Mouse (Mus musculus) liver, embryonic 13.5 days (tissue): ENCODE measurements around the gene Car10. TPM values are rescaled to one million over a fixed set of nuclear protein-coding genes. Genes with fewer than 3 reads are reported as not detected.

ENCODE experiments used
- ATAC-seq: fragments of 200-750 bp; cut with Nextera tagmentation; 2 replicates; pipeline ENCODE4 v1.8.0; 2017; ENCODE audit warnings: low read depth, mild to moderate bottlenecking, moderate number of reproducible peaks, moderate library complexity
- DNase-seq: peaks from one replicate; pipeline ENCODE4 v3.0.0; 2022
- H3K27ac ChIP-seq: fragments of 300-500 bp; sonication (generic); 2 replicates; pipeline ENCODE4 v1.5.1; 2015; ENCODE audit warnings: moderate library complexity, mild to moderate bottlenecking, inconsistent platforms
- H3K27me3 ChIP-seq: fragments of 300-500 bp; sonication (generic); 2 replicates; pipeline ENCODE4 v1.6.1; 2015; ENCODE audit warnings: mild to moderate bottlenecking, inconsistent platforms
- H3K36me3 ChIP-seq: fragments of 300-500 bp; sonication (generic); 2 replicates; pipeline ENCODE4 v1.6.1; 2015; ENCODE audit warnings: mild to moderate bottlenecking, inconsistent platforms
- H3K4me1 ChIP-seq: fragments of 300-500 bp; sonication (generic); replicated peaks from 2 replicates; pipeline ENCODE4 v1.6.1; 2015; ENCODE audit warnings: inconsistent platforms
- H3K4me2 ChIP-seq: fragments of 300-500 bp; sonication (generic); 2 replicates; pipeline ENCODE4 v1.6.1; 2015; ENCODE audit warnings: inconsistent platforms, mild to moderate bottlenecking, moderate library complexity
- H3K4me3 ChIP-seq: fragments of 300-500 bp; sonication (generic); replicated peaks from 2 replicates; pipeline ENCODE4 v1.5.1; 2015; ENCODE audit warnings: mild to moderate bottlenecking, inconsistent platforms
- H3K9ac ChIP-seq: fragments of 300-500 bp; sonication (generic); 2 replicates; pipeline ENCODE4 v1.6.1; 2015; ENCODE audit warnings: mild to moderate bottlenecking, inconsistent platforms
- H3K9me3 ChIP-seq: fragments of 300-500 bp; sonication (generic); replicated peaks from 2 replicates; pipeline ENCODE4 v1.6.1; 2016; ENCODE audit warnings: inconsistent platforms
- WGBS: fragments of 180-500 bp; shearing (Covaris S2); methylation state at CpG from one replicate; pipeline ENCODE4 v1.1.7; 2015; ENCODE audit not compliant: insufficient replicate concordance; 5-methylcytosine and 5-hydroxymethylcytosine counted together
- polyA plus RNA-seq: library from polyadenylated mRNA; unstranded; fragments of >200 nt; fragmentation: Nextera tagmentation; extraction: Ambion mirVana; gene quantifications from 2 replicates; pipeline ENCODE4 v1.2.1, GENCODE M21; 2015

The Car10 gene
- polyA plus RNA-seq, 1 experiment from 2014 or later, result not detected

DNA sequence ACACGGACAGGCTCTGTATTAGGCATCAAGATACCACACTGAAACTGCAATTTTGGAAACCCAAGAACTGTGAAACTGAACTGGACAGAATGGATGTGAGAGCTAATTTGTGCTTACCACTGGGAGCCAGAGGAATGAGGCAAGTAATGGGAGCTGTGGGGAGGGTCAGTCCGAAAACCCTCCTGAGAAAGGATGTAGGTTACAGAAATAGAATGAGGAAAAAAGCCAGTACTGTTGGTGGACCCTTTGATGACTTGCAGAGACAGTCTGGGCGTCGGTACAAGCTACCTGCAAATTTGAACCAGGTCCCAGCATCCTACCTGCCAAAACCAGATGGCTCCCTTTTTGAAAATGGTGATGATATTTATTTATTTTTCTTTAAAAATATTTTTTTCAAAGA is 545.2 kb downstream of the Car10 start:
- WGBS, result 57% methylated on average over 4 of the region's 4 CpGs
- H3K9me3 ChIP-seq, result no peaks in the 10 kb centered on the region; the same call in 1 of the 2 replicates
- no peaks in the 10 kb centered on the region for H3K4me1 ChIP-seq
- no peak overlapping the region for H3K4me3 ChIP-seq
- H3K27ac ChIP-seq, result no peak overlapping the region
- no peak for ATAC-seq
- H3K9ac ChIP-seq, result no peak overlapping the region
- no peak for DNase-seq
- no peaks in the 10 kb centered on the region for H3K27me3 ChIP-seq
- H3K4me2 ChIP-seq, result no peak overlapping the region
- no peaks in the 10 kb centered on the region for H3K36me3 ChIP-seq

DNA sequence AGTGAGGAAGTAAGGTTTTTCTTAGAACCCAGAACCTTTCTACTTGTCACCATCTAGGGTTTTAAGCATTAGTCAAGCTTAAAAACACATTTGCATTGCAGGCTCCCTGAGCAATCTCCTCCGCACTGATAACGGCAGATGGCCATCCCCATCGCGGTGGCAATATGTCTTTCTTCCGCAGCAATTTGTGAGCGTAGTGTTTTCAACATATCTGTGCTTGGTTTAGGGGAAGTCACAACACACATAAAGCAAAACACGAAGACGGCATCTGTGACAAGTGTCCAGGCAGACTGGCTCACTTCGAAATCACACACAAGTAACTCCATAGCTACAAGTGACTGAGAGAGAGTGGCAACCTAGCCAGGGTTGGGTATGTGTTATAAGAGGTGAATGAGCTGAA is 545.6 kb downstream of the Car10 start:
- 79% methylated on average over 9 of the region's 9 CpGs for WGBS
- Histone ChIP-seq H3K4me1 (no peaks in the 10 kb centered on the region), H3K9me3 (peaks cover 2% of the 10 kb centered on the region; the same call in 1 of the 2 replicates), H3K27me3 (no peaks in the 10 kb centered on the region), H3K9ac (no peak overlapping the region), H3K4me3 (no peak overlapping the region), H3K36me3 (no peaks in the 10 kb centered on the region), H3K4me2 (no peak overlapping the region), H3K27ac (no peak overlapping the region)
- no peak for ATAC-seq
- DNase-seq, result no peak

DNA sequence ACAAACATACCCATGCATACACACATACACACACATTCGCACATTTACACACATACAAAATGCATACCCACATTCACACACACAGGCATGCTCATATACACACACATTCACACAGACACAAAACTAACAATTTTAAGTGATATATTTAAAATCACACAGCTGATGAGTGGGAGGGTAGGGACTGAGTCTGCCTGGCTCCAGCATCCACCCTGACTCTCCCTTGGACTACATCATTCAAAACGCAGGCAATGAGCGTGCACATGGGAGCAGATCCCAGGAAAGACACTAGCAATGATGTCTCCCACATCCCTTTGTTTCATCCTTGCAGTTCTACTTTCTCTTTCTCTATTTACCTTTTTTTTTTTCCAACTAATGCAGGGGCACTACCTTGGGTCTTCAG is 548.4 kb downstream of the Car10 start:
- WGBS, result 73% methylated on average over 3 of the region's 3 CpGs
- Histone ChIP-seq H3K4me1 (no peaks in the 10 kb centered on the region), H3K36me3 (no peaks in the 10 kb centered on the region), H3K27me3 (no peaks in the 10 kb centered on the region), H3K4me2 (no peak overlapping the region), H3K27ac (no peak overlapping the region), H3K9ac (no peak overlapping the region), H3K4me3 (no peak overlapping the region), H3K9me3 (peaks cover 4% of the 10 kb centered on the region; the same call in 1 of the 2 replicates)
- DNase-seq, result no peak
- ATAC-seq, result no peak
